Mouse (Mus musculus): Measurements from ENCODE around the gene Tmed9.

Gene Tmed9

DNA sequence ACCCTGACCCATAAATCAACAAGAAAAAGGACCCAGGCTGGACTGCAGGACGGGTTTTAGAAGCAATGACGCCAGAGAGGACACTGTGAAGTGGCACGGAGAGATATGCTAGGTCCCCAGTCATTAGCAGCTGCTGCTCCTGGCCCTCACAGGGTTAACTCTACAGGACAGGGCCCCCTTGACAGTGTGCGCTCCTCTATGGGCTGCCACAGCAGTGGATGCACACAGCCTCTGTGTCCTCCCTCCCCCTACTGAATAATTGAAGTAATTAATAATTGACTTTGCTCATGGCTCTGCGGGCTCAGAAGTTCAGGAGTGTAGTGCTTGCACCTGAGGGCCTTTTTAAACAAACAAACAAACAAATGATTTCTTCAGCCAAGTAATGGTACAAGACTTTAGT is 39.9 kb downstream of the Tmed9 start:
- DNase-seq = peak in 1 of 2 experiments; percentile 29

DNA sequence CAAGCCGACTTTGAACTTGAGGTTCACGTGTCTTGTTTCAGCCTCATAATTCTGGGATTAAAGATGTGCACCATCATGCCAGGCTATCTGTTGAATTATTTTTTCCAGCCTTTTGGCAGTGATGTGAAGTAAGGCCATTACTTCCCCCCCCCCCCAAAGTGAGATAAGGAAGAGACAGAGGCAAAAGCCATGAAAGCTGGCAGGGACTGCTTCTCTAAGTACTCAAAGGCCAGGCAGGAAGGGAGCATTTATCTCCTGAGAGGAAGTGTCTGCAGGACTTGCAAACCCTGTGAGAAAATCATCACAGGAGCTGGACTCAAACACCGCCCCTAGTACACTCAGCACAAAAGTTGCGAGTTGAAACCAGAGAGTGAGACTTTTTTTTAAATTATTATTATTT is 45.8 kb downstream of the Tmed9 start:
- no peak for DNase-seq

- DNase-seq = no peak
Measured at GRCm38 (mm10) chr13:55620275-55620674, 46.7 kb downstream of the Tmed9 start.

GRCm38 (mm10) chr13:55622156-55622648 is 48.7 kb downstream of the Tmed9 start:
- DNase-seq = peak; percentile 13 to 40

- DNase-seq = peak; percentile 90 to 94
Measured at GRCm38 (mm10) chr13:55622649-55623541, 49.4 kb downstream of the Tmed9 start, which contains the start of gene Caml. Gene Caml (plus strand): TSS chr13:55623005.

DNA sequence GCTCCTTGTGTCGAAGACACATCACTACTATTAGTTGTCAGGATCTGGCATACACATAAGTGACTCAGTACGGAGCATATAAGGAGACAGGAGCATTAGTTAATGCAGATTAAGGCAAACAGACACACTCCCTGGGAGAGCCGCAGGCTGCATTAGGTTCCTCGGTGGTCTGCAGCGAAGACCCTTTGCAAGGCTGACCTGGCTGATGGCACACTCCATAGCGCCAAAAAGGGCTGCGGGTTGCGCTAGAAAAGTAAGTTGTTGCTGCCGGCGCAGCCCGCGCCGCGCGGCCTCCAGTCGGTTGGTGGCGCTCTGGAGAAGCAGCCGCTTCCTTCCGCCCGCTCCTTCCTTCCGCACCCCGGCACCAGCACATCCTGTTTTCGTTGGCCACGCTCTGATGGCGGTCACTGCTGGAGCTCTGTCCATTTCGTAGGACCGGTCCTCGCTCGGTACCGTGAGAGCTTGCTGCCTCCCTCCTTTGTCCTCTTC is 61.2 kb downstream of the Tmed9 start, which contains the start of gene Ddx46:
Ddx46 (plus strand) TSS at position 389 of the 489 bp plus-strand sequence.
- peak; percentile 95 to 96 for DNase-seq

- no peak for DNase-seq
Measured at GRCm38 (mm10) chr13:55635146-55635571, 61.6 kb downstream of the Tmed9 start.

- DNase-seq = no peak
Measured at GRCm38 (mm10) chr13:55636185-55636983, 62.9 kb downstream of the Tmed9 start.

- DNase-seq = peak; percentile 89
Measured at GRCm38 (mm10) chr13:55640480-55640879, 66.9 kb downstream of the Tmed9 start.

DNA sequence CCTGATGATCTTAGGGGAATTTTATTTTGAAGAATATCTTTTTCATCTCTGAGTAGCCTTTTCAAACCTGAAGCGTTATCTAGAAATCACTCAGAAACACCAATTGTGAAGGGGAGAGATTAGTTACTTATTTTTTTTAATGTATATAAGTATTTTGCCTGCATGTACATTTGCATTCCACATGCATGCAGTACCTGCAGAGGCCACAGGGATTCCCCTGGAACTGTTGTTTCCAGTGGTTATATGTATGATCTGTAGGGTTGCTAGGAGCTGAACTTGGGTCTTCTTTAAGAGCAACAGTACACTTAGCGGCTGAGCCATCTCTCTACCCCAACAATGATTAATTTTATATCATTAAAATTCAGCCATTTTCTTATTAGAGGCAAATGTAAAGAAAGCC is 71.0 kb downstream of the Tmed9 start:
- DNase-seq = peak; percentile 56 to 67
